Mouse (Mus musculus): ENCODE measurements around the gene Ctbp2.

DNA sequence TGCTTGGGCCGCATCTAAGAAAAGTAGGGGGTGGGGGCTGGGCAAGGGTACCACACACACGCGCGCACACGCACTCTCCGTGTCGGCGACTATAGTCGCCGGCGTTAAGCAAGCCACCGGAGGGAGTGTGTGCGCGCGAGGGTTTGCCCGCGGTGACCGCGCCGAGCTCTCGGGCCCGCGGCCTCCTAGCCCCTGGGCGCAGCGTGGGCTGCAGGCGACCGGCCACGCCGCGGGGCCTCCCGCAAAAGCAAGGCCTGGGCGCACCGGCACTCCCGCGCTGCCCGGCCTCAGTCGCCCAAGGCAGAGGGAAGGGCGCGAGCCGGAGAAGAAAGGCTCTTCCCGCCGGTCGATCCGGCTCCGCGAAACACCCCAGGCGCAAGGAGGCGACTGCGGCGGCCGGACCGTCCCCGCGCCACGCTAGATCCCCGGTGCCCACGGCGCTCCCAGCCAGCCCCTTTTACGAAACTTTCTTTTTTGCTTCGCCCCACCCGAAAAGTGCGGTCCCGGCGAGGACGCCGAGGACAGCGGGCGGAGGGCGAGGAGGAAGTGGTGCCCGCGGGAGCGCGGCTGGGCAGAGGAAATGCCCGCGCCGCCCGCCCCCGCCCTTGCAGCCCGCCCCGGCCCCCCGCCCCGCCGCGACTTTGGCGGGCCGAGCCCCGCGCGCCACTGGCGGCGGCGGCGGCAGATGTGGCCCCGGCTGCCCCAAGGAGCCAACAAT is 2.3 kb downstream of the Ctbp2 start:
- no peak for TF ChIP-seq CTCF (IDR thresholded peaks at IDR 0.05; ENCODE audit: insufficient read depth, low read depth, low read length)
- no peak for TF ChIP-seq POLR2A (IDR thresholded peaks at IDR 0.05; ENCODE audit: insufficient read depth, low read depth, low read length)

All from olfactory bulb, adult 2 months (tissue).